Mouse (Mus musculus): ENCODE results near the gene Arrdc3.

Arrdc3 gene

DNA sequence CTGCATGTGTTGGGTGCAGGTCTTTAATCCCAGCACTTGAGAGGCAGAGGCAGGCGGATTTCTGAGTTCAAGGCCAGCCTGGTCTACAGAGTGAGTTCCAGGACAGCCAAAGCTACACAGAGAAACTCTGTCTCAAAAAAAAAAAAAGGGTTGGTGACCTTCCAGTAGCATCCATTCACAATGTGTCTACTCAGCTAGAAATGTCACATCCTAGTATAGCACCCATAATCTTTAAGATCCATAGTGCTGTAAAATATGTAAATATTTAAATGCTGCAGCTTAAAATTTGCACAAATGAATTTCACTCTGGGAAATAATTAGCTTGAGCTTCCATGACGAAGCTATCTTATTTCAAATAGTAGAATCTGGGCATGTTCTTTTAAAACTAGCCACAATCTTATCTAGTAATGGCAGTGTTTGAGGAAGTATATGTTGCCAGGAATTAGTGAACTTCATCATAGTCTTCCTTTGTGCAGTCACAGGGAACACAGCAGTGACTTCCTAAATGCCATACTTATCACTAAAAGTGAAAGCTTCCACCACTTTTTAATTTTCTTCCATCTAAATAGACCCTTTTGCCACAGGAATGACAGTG lies 16.3 kb downstream of the Arrdc3 start:
- no peaks in the 10 kb centered on the region for H3K9me3 ChIP-seq (ENCODE audit: low read length)
- TF ChIP-seq POU5F1 (IDR thresholded peaks at IDR 0.05; ENCODE audit: borderline replicate concordance, low read length) (no peak), NANOG (IDR thresholded peaks at IDR 0.05; ENCODE audit: borderline replicate concordance, low read length) (no peak), CTCF (conservative IDR thresholded peaks at IDR 0.05; ENCODE audit: low read length) (no peak)
- H3K27me3 ChIP-seq (ENCODE audit: insufficient read depth, low read length) = no peaks in the 10 kb centered on the region
- H3K36me3 ChIP-seq (ENCODE audit: insufficient read depth, low read length) = peaks cover 17% of the 10 kb centered on the region
- H3K4me3 ChIP-seq (replicated peaks; ENCODE audit: low read length) = no peak overlapping the region
- peaks cover 33% of the 10 kb centered on the region for H3K4me1 ChIP-seq (replicated peaks; ENCODE audit: low read depth, low read length)

DNA sequence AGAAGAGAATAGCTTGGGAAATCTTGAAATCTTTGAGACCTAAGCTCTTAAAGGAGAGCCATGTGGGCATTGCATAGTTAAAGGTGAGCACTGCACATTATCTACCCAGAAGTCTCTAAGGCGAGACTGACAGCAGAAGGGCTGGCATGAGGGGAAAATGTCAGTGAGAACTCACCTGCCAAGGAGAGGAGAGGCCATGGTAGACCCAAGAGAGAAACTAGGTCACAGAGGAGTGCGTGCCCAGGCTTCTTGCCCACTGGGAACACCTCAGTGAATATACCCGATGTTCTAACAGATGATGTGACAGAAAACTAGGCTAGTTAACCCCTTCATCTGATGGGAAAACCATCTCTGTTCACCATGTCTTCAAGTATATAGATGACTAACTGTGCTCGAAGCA lies 18.2 kb downstream of the Arrdc3 start:
- 0 out of 2 replicates have a peak, but pooled peaks cover 3% of the 10 kb centered on the region for H3K36me3 ChIP-seq (ENCODE audit: insufficient read depth, low read length)
- peaks cover 22% of the 10 kb centered on the region for H3K4me1 ChIP-seq (replicated peaks; ENCODE audit: low read depth, low read length)
- H3K27me3 ChIP-seq (ENCODE audit: insufficient read depth, low read length) = no peaks in the 10 kb centered on the region
- H3K9me3 ChIP-seq (ENCODE audit: low read length) = peaks cover 8% of the 10 kb centered on the region
- no peak overlapping the region for H3K4me3 ChIP-seq (replicated peaks; ENCODE audit: low read length)
- TF ChIP-seq NANOG (IDR thresholded peaks at IDR 0.05; ENCODE audit: borderline replicate concordance, low read length) = no peak
- no peak for TF ChIP-seq CTCF (conservative IDR thresholded peaks at IDR 0.05; ENCODE audit: low read length)
- TF ChIP-seq POU5F1 (IDR thresholded peaks at IDR 0.05; ENCODE audit: borderline replicate concordance, low read length) = no peak

DNA sequence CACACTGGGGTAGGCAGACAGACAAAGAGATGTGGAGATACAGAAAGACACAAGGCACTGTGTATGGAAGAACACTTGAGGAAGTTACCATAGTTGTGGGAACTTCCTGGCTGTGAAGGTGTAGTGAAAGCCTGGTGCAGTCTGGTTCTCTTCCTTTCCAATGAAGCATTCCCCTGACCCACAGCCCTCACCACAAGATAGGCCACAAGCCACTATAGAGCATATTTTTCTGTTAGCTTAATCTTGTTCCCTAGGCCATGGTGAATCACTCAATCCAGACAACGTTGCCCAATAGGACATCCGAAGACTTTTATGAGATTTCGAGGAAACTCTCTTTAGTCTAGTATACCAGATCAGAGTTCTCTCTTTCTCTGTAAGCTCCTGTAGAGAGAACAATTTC lies 19.6 kb downstream of the Arrdc3 start:
- Histone ChIP-seq H3K36me3 (ENCODE audit: insufficient read depth, low read length) (no peaks in the 10 kb centered on the region), H3K27me3 (ENCODE audit: insufficient read depth, low read length) (no peaks in the 10 kb centered on the region), H3K4me3 (replicated peaks; ENCODE audit: low read length) (no peak overlapping the region), H3K9me3 (ENCODE audit: low read length) (peaks cover 18% of the 10 kb centered on the region), H3K4me1 (replicated peaks; ENCODE audit: low read depth, low read length) (peaks cover 8% of the 10 kb centered on the region)
- TF ChIP-seq NANOG (IDR thresholded peaks at IDR 0.05; ENCODE audit: borderline replicate concordance, low read length) = no peak
- no peak for TF ChIP-seq CTCF (conservative IDR thresholded peaks at IDR 0.05; ENCODE audit: low read length)
- no peak for TF ChIP-seq POU5F1 (IDR thresholded peaks at IDR 0.05; ENCODE audit: borderline replicate concordance, low read length)

DNA sequence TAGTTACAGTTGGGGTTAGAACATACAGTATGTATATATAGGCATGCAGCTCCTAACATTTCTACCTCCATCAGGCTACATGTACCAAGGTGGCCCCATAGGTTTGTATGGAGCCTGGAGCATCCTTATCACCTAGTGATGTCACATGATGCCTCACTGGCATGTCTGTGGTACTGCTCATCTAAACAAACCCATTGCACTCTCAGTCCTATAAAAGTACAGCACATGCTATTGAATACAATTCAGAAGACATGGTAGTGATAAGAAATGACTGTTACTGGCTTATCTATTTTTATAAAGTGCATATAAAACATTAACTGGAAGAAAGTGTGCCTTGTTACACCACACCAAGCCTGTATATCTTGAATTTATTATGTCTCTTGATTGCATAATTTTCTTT lies 30.2 kb downstream of the Arrdc3 start:
- Histone ChIP-seq H3K4me3 (replicated peaks; ENCODE audit: low read length) (no peak overlapping the region), H3K9me3 (ENCODE audit: low read length) (no peaks in the 10 kb centered on the region), H3K36me3 (ENCODE audit: insufficient read depth, low read length) (no peaks in the 10 kb centered on the region), H3K4me1 (replicated peaks; ENCODE audit: low read depth, low read length) (no peaks in the 10 kb centered on the region), H3K27me3 (ENCODE audit: insufficient read depth, low read length) (no peaks in the 10 kb centered on the region)
- TF ChIP-seq CTCF (conservative IDR thresholded peaks at IDR 0.05; ENCODE audit: low read length) = no peak
- no peak for TF ChIP-seq NANOG (IDR thresholded peaks at IDR 0.05; ENCODE audit: borderline replicate concordance, low read length)
- TF ChIP-seq POU5F1 (IDR thresholded peaks at IDR 0.05; ENCODE audit: borderline replicate concordance, low read length) = no peak

DNA sequence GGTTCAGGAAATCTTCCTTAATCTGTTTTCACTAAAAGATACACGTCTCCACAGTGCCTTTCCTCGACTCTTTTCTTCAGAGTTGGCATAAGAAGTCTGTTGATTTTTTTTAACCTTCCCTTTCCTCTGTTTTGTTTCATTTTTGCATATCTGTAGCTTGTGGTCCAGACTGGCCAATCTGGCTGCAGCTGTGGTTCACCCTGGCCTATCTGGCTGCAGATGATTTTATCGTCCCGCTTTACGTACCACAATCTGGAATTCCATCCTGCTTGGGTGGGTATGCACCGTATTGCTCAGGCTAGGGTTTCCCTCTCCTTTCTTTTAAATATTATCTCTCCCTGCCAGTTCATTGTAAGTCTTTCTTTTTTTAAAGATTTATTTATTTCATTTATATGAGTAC lies 37.8 kb downstream of the Arrdc3 start:
- H3K4me1 ChIP-seq (replicated peaks; ENCODE audit: low read depth, low read length) = peaks cover 34% of the 10 kb centered on the region
- no peaks in the 10 kb centered on the region for H3K27me3 ChIP-seq (ENCODE audit: insufficient read depth, low read length)
- TF ChIP-seq NANOG (IDR thresholded peaks at IDR 0.05; ENCODE audit: borderline replicate concordance, low read length) (no peak), POU5F1 (IDR thresholded peaks at IDR 0.05; ENCODE audit: borderline replicate concordance, low read length) (no peak)
- 0 out of 2 replicates have a peak overlapping the region, but pooled peaks have one; percentile 29 for H3K4me3 ChIP-seq (replicated peaks; ENCODE audit: low read length)
- H3K9me3 ChIP-seq (ENCODE audit: low read length) = no peaks in the 10 kb centered on the region
- no peaks in the 10 kb centered on the region for H3K36me3 ChIP-seq (ENCODE audit: insufficient read depth, low read length)

DNA sequence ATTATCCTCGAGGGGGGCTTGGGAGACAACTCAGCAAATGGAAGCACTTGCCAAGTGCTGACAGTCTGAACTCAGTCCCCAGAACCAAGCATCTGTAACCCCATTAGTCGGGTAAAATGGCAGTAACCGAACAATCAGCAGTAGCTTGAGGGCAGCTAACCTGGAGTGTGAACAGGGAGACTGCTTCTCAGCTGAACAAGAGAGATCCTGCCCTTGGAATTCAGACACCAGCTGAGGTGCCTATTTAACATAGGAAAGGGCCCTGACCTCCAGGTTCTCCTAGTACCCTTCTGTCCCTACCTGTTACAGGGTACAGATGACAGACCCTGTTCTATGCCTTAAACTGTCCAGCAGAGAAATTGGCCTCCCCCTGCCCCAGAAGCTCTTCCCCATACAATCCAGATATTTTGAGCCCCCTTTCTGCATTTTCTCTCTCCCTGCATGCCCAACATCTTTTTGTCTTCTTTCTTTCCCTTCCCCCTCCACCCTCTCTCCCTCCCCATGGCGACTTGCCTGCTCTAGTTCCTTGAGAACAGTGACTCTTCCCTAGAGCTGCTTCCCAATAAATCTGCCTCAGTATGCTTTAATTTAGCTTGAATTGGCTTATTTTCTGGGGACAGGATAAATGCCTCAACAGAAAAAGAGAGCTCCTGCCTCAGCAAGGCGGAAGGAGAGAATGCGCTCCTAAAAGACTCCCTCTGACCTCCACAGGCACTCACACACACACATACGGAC lies 38.6 kb downstream of the Arrdc3 start:
- peak overlapping the region; percentile 29 for H3K4me3 ChIP-seq (replicated peaks; ENCODE audit: low read length)
- H3K9me3 ChIP-seq (ENCODE audit: low read length) = no peaks in the 10 kb centered on the region
- TF ChIP-seq POU5F1 (IDR thresholded peaks at IDR 0.05; ENCODE audit: borderline replicate concordance, low read length) = 0 out of 2 replicates have a peak, but pooled peaks have one; percentile 26
- no peak for TF ChIP-seq CTCF (conservative IDR thresholded peaks at IDR 0.05; ENCODE audit: low read length)
- TF ChIP-seq NANOG (IDR thresholded peaks at IDR 0.05; ENCODE audit: borderline replicate concordance, low read length) = peak; percentile 69
- peaks cover 34% of the 10 kb centered on the region for H3K4me1 ChIP-seq (replicated peaks; ENCODE audit: low read depth, low read length)
- no peaks in the 10 kb centered on the region for H3K27me3 ChIP-seq (ENCODE audit: insufficient read depth, low read length)
- H3K36me3 ChIP-seq (ENCODE audit: insufficient read depth, low read length) = no peaks in the 10 kb centered on the region

DNA sequence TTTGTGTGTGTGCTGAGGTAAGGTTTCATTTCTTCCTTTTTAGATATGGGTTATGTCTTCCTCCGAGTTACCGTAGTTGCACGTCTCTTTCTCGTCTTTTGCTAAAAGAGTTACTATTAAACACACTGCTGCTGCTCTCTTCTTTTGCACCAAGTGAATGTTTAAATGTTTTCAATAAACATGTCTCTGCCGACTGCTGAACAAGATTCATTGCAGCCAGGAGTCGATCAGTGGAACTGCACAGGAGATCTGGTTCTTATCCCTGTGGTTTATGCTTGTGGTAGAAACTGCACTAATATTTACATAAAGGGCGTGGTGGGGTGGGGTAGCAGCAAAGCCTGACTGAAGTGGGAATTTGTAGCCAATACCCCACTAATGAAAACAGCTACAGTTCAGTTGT lies 45.0 kb downstream of the Arrdc3 start:
- Histone ChIP-seq H3K27me3 (ENCODE audit: insufficient read depth, low read length) (no peaks in the 10 kb centered on the region), H3K4me1 (replicated peaks; ENCODE audit: low read depth, low read length) (peaks cover 20% of the 10 kb centered on the region), H3K4me3 (replicated peaks; ENCODE audit: low read length) (no peak overlapping the region), H3K36me3 (ENCODE audit: insufficient read depth, low read length) (no peaks in the 10 kb centered on the region), H3K9me3 (ENCODE audit: low read length) (no peaks in the 10 kb centered on the region)
- TF ChIP-seq NANOG (IDR thresholded peaks at IDR 0.05; ENCODE audit: borderline replicate concordance, low read length) = no peak
- TF ChIP-seq POU5F1 (IDR thresholded peaks at IDR 0.05; ENCODE audit: borderline replicate concordance, low read length) = no peak
- no peak for TF ChIP-seq CTCF (conservative IDR thresholded peaks at IDR 0.05; ENCODE audit: low read length)

DNA sequence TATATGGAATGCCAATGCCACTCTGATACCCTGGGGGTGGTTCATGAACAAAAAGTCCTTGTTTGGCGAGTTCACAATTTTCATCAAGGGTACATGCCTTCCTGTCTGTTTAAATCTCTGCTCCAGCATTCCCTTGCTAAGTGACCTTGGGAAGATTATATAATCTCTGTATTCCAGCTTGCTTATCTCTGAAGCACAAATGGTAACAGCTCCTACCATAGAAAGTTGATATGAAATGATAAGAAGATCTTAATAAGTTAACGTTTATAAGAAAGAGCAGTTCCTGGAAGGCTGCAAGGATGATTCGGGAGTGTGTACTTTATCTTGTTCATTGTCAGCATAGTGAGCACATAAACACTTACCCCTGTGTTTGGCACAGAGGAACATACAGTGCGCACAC lies 46.8 kb downstream of the Arrdc3 start:
- H3K9me3 ChIP-seq (ENCODE audit: low read length) = no peaks in the 10 kb centered on the region
- no peak overlapping the region for H3K4me3 ChIP-seq (replicated peaks; ENCODE audit: low read length)
- H3K4me1 ChIP-seq (replicated peaks; ENCODE audit: low read depth, low read length) = peaks cover 22% of the 10 kb centered on the region
- H3K27me3 ChIP-seq (ENCODE audit: insufficient read depth, low read length) = no peaks in the 10 kb centered on the region
- no peak for TF ChIP-seq CTCF (conservative IDR thresholded peaks at IDR 0.05; ENCODE audit: low read length)
- no peak for TF ChIP-seq NANOG (IDR thresholded peaks at IDR 0.05; ENCODE audit: borderline replicate concordance, low read length)
- no peak for TF ChIP-seq POU5F1 (IDR thresholded peaks at IDR 0.05; ENCODE audit: borderline replicate concordance, low read length)
- no peaks in the 10 kb centered on the region for H3K36me3 ChIP-seq (ENCODE audit: insufficient read depth, low read length)
